Mouse (Mus musculus) CH12.LX (cell line): Measurements from ENCODE around the gene Chfr.

Source experiments
- CHD1 ChIP-seq: IDR thresholded peaks from 2 replicates; pipeline ENCODE4 v1.6.1; 2012; ENCODE audit warnings: low read depth, low read length, improper control_type of control experiment, inconsistent platforms
- JUN ChIP-seq: IDR thresholded peaks from 2 replicates; pipeline ENCODE4 v1.6.1; 2011; ENCODE audit warnings: low read depth, mild to moderate bottlenecking, low read length, improper control_type of control experiment, moderate library complexity; ENCODE audit not compliant: insufficient read depth
- MAX ChIP-seq: IDR thresholded peaks from 2 replicates; pipeline ENCODE4 v1.6.1; 2011; ENCODE audit warnings: low read length, improper control_type of control experiment
- MEF2A ChIP-seq: IDR thresholded peaks from 2 replicates; pipeline ENCODE4 v1.6.1; 2014; ENCODE audit warnings: low read depth, mild to moderate bottlenecking, inconsistent platforms, low read length, improper control_type of control experiment, borderline replicate concordance
- POLR2A ChIP-seq: IDR thresholded peaks from 2 replicates; pipeline ENCODE4 v1.6.1; 2011; ENCODE audit warnings: low read depth, mild to moderate bottlenecking, improper control_type of control experiment, low read length
- SIN3A ChIP-seq: IDR thresholded peaks from 2 replicates; pipeline ENCODE4 v1.6.1; 2012; ENCODE audit warnings: low read length, improper control_type of control experiment, inconsistent platforms
- TCF12 ChIP-seq: IDR thresholded peaks from 2 replicates; pipeline ENCODE4 v1.6.1; 2014; ENCODE audit warnings: low read depth, mild to moderate bottlenecking, inconsistent platforms, low read length, improper control_type of control experiment
- USF1 ChIP-seq: IDR thresholded peaks from 2 replicates; pipeline ENCODE4 v1.6.1; 2014; ENCODE audit warnings: low read depth, mild to moderate bottlenecking, inconsistent platforms, low read length, improper control_type of control experiment
- ZNF384 ChIP-seq: IDR thresholded peaks from 2 replicates; pipeline ENCODE4 v1.6.1; 2012; ENCODE audit warnings: low read depth, low read length, improper control_type of control experiment, inconsistent platforms

DNA sequence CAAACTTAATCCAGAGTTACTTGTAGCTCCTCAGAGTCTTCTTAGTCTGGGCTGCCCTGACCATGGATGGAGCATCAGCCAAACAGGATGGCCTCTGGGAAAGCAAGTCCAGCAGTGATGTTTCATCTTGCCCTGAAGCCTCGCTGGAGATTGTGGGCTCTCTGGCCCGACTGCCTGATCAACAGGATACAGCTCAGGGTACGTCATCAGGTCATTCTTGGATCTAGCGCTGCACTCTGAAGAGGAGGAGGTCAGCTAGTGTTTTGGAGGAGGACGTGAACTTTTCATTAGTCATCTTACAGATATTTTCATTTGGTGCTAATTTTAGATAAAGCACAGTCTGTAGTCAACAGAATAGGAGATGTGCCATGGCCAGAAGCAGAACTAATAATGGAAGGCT, 46.1 kb downstream of the Chfr start:
- TF ChIP-seq ZNF384: no peak
- TF ChIP-seq POLR2A: no peak
- TF ChIP-seq CHD1: no peak
- TF ChIP-seq SIN3A: no peak
- TF ChIP-seq MAX: no peak
- no peak for TF ChIP-seq TCF12
- TF ChIP-seq MEF2A: no peak
- no peak for TF ChIP-seq JUN
- no peak for TF ChIP-seq USF1
